Mouse (Mus musculus) heart, postnatal 0 days (tissue): Measurements from ENCODE around the gene Helq.

Experiments used
- CTCF ChIP-seq: IDR thresholded peaks from 2 replicates; pipeline ENCODE4 v1.5.1; 2016; ENCODE audit warnings: antibody characterized with exemption, control low read depth, low read depth
- EP300 ChIP-seq: IDR thresholded peaks from 2 replicates; pipeline ENCODE4 v1.6.1; 2016; ENCODE audit warnings: antibody characterized with exemption, low read depth

- peak; percentile 98 for TF ChIP-seq EP300
- no peak for TF ChIP-seq CTCF
These were observed 39.5 kb upstream of the Helq start for GRCm38 (mm10) chr5:100837907-100838306.
